Mouse (Mus musculus): ENCODE data around the gene Usp13.

DNA sequence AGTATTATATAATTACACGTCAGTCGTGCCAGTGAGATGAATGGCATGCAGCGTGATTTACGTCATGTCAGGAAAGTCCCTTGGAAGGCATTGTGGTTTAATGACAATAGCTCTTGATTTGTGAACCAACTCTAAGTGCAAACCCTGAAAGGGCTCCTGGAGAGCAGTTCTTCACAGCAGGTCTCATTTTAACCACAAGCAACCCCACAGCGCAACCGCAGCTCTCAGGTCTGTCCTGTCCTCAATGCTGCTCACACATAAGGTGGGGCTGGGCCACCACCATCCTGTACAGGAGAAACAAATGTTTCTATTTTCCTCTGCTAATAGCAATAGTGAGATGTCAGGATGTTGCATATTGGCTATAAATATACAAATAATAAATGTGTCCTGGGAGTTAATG lies 161.9 kb downstream of the Usp13 start:
- no peak for TF ChIP-seq CTCF (IDR thresholded peaks at IDR 0.05; ENCODE audit: low read depth, low read length)
- TF ChIP-seq POLR2A (IDR thresholded peaks at IDR 0.05; ENCODE audit: extremely low read depth, insufficient read depth, low read length): no peak

All from liver, adult 2 months (tissue).